Mouse (Mus musculus): ENCODE measurements at regions not wholly inside any gene's neighbourhood (a gene's known extent, or its start where the extent isn't known, plus 50 kb on each side); places are given as distances from the start of the nearest gene placed in this dataset.

DNA sequence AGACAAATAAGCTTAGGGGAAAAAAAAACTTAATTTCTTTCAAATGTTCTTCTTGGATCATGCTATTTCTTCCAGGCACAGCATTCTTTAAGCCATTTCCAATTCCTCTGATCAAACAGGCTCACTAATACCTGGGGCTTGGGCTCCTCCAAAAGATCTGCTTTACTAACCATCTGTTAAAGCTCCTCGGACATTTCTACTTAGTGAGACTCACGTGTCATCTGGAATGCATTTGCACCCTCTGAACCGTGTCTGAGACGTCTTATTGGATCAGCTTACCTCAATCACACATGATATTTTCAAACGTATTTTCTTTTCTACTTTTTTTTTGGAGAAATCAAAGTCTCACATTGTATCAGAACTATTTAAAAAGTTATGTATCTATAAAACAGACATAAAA is 132.4 kb downstream of the Npr3 start:
- ATAC-seq (replicated peaks; ENCODE audit: poor library complexity): no peak

DNA sequence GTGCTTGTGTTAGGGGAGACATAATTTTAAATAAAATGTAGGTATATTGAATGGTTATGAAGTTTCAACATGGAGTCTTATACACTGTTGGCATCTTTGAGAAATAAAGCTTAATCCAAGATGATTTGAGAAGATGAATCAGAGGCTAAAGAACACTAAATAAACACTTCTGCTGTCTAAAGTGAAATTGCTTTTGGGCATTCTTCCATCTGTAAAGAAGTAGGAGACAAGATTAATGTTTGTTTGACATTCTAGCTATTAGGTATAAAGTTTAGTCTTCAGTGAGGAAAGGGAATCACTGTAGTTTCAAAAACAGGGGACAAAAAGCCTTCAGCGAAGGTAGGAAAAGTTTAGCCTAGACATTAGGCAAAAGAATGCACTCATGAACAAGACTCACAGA is 136.5 kb downstream of the Npr3 start:
- ATAC-seq (replicated peaks; ENCODE audit: poor library complexity): no peak

DNA sequence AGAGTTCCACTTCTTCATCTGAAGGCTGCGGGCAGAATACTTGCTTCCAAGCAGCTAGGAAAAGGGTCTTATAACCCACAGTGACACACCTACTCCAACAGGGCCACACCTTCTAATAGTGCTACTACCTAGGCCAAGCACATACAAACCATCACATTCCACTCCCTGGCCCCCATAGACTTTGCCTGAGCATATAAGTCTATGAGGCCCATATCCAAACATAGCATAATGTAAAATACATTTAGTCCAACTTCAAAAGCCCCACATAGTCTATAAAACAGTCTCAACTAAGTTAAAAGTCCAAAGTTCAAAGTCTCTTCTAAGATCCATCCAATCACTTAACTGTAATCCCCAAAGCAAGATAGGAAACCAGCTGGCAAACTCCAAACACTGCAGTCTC is 149.1 kb downstream of the Npr3 start:
- ATAC-seq (replicated peaks; ENCODE audit: poor library complexity): no peak

DNA sequence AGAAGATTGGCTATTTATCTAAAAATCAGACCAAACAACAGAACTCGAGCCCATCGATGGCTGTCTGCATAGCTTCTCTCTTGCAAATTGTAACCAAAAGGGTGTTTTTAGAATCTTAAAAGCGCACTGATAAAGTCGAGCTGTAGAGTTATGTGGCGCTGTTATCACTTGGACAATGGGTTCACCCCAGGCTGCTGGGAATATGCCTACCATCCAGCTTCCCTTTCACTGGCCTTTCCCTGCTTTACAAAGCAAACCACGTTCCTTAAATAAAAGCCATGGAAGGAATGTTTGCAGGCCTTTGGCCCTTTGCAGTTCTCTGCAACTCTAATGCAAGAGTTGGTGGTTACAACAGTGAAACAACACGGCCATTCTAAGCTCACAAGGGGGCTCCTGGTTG is 150.3 kb downstream of the Npr3 start:
- ATAC-seq (replicated peaks; ENCODE audit: poor library complexity): no peak

DNA sequence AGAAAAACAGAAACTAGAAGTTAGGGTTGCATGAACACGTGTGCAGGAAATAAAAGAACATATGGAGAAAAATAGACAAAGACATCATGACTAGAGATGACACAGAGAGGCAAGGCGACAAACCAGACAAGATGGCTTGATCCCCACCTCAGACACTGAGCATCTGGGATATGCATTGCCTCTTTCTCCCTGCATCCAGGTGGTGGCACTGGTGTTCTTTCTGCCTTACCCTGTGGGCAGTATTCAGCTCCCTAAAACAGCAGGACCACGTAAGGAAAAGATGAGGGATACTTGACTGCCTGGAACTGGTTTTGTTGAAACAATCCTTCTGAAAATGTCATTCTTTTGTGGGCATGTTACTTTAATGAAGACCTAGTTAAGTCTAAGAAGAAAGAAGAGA is 153.9 kb downstream of the Npr3 start:
- no peak for ATAC-seq (replicated peaks; ENCODE audit: poor library complexity)

DNA sequence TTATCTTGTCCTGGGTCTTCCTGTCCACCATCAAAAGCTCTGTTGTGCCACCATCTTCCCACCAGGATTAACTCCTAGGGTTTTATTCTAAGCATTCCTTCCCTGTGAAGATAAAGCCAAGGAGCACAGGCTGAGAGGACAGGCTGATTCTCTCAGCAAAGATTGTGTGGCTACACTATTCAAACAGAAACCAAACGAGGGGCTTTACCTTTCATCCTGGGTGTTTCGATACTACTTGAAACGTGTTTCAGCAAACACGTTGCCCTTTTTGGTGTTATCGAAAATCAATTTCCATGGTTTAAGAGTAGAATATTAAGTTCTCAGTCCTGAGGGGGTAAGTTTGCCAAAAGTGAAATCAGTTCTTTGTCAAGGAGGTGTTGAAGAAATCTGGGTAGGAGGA is 156.2 kb downstream of the Npr3 start:
- ATAC-seq (replicated peaks; ENCODE audit: poor library complexity): no peak

DNA sequence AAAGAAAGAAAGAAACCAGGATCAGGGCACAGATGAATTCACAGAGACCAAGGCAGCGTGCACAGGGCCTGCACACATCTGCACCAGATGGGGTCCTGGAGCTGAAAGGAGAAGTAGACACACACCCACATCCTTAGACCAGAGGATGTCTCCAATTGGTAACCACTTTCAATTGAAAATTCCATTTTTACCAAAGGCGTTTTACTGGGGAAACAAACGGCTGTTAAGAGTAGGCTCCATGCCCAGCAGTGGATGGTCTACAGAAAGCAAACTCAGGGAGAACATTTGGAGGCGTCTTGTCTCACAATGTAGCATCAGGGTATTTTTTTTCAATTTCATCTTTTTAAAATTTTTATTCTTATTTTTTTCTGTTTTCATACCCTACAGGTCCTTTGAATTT is 157.6 kb downstream of the Npr3 start:
- no peak for ATAC-seq (replicated peaks; ENCODE audit: poor library complexity)

DNA sequence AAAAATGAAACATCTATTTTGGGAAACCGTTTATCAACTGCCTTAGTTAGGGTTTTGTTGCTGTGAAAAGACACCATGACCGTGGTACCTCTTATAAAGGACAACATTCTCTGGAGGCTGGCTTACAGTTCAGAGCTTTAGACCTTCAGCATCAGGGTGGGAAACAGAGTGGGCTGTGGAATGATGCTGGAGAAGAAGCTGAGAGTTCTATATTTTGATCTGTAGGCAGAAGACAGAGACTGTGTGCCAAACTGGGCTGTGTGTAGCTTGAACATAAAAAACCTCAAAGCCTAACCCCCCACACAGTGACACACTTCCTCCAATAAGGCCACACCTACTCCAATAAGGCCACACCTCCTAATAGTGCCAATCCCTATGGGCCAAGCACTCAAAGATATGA is 158.8 kb downstream of the Npr3 start:
- no peak for ATAC-seq (replicated peaks; ENCODE audit: poor library complexity)

DNA sequence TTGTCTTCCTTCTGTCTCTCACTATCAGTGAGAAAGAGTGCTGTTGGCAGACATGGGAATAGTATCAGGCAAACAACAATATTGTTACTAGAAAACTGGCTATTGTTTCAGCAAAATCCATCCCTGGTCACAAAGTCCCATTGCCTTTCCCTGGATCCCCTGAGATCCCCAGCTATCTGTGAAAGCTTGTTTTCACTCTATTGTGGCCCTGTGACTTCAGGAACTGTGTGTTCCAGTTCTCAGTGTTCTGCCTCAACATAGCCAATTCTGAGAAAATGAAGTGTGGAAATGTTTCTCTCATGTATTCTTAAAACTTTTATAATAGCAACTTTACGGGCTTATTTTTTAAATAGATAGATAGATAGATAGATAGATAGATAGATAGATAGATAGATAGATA is 160.3 kb downstream of the Npr3 start:
- ATAC-seq (replicated peaks; ENCODE audit: poor library complexity): no peak

DNA sequence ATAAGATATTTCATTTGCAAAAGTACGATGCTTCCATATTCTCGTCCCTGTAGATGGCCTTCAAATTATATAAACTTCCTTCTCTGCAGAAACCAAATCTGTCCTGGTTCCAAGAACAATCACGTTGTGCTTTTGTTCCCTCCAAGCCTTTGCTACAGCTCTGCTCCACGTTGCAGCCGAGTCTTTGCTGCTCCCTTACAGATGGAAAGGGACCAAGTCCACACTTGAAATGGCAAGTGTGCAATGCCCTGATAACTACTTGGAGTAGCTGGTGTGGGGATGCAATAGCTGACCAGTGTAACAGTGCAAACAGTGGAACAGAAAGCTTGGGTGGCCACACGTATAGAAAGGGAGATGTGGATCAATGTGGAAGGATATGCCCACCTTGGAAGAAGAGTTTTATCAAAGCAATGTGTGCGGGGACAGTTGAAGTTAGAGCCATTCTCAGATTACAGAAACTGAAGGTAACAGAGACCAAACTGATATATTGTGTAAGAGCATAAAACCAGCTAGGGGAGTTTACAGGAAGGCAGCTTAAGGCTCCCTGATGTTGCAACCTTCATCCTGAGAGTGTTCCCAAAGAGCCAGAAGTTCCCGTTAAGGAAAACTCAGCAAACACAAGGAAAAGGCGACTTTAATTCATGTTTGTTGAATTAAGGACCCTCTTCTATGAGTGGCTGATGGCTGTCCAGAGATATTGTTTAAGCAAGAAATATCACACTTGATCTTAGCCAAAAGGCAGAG is 161.3 kb downstream of the Npr3 start:
- no peak for ATAC-seq (replicated peaks; ENCODE audit: poor library complexity)

DNA sequence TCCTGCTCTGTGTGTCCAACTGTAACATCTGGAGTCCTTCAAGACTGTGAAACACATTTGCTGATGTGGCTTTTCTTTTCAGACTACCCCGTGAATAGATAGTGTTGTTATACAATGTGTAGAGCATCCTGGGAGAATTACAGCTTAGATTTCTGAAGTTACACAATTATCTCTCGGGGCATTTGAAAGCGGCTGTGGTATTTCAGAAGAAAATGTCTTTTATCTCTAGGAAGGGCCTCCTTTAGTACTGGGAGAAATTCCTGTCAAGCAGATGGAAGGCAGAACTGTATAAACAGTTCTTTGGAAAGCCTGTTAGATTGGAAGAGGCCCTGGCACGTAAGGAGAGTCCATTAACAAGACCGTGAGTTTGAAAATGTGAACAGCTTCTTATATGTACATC is 162.2 kb downstream of the Npr3 start:
- ATAC-seq (replicated peaks; ENCODE audit: poor library complexity): no peak

DNA sequence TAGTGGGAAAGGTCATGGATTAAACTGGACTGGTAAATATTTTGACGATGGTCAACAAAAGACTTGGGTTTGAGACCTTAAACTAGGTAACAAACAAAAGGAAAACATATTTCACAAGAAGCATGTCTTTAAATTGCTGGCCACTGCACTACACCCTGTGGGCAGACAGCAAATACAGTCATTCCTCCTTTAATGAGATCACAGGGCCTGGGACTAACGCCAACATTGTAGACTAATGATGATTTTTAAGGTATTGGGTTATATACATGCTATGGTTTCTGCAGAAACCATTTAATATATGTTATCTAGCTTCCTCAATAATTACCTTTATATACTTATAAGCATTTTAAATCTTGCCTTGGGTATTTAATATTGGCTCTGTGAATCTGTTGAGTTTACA is 162.8 kb downstream of the Npr3 start:
- ATAC-seq (replicated peaks; ENCODE audit: poor library complexity): no peak

DNA sequence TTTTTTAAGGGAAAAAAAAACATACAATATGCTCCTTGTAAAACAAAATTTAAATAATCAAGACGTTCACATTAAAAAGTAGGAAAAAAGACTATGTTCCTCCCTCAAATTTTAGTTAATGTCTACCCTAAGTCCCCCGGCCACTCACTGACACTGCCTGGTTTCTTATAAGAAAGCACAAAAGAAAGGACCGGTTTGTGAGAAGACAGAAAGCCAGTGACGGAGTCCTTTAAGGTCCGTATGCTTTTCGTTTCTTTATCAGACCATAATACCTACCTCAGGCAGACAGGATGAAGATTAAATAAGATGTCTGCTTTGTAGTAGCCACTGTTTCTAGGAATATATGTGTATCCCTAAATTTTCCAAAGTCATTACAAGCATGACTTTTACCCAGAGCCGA is 164.3 kb downstream of the Npr3 start:
- ATAC-seq (replicated peaks; ENCODE audit: poor library complexity): no peak

DNA sequence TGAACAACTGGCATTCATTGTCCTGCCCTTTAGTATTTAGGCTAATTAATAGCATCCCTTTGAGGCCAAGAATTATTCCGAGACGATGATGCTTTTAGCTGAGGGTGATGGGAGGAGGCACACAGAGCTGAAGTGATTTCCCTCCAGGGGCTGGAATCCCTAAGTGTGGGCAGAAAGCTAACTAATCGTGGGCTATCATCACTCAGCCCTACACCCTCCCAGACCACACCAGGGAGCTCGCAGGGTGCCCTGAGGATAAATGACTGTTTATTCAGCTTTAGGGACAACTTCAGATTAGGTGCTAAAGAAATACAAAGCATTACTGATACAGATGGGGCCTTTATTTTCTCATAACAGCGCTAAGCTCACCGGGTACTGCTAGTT is 164.7 kb downstream of the Npr3 start:
- no peak for ATAC-seq (replicated peaks; ENCODE audit: poor library complexity)

DNA sequence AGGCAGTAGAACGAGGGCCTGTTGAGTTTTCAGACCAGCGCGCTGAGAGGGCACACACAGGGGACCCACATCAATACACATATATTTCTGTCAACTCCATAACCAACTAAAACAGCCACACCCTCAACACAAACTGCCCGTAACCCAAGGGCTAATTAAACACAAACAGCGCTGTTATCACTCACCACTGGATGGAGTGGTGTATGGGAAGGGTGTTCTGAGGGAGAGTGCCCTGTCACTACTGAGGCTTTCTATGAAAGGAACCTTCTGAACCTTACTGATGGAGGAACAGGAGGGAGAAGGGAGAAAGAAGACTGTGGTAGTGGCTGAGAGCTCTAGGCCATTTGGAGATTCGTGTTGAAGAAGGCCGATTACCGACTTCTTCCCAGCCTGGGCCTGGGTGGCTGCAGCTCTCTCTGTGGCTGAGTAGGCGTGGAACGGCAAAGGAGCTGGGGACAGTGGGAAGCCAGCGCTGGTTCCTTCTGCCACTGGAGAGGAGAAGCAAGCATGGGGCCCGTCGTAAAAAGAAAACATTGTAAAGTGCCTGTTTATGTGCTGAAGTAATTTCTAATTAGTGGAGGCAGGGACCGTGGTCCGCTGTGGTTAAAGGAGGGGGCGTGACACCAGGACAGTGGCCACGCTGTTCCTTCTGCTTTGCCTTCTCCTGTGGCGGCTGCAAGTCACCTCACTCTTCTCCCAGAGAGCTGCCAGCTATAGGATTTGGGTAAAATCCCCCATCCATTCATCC is 165.3 kb downstream of the Npr3 start:
- ATAC-seq (replicated peaks; ENCODE audit: poor library complexity): no peak

DNA sequence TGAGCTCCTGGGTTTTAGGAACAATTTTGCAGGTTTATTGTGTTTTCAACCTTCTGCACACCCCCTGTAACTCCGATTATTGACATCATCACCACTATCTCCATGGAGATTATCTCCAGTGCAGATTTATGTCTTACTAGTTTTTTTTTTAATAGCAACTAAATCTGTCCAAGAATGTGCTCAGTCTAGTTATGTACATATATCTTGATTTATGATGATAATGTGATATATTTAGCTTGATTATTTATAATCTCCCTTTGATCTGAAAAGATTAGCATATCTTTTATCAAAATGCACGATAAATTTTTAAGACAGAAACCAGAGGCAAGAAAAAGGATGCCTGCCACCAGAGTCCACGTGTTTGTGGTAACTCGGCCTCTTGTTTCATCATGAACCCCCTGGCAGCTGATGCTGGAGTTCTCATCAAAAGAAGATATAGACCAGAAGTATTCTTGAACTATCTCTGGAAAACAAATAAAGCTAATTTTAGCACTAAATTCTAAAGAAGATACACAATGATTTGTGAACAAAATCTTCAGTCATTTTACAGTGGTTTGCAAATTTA is 169.6 kb downstream of the Npr3 start:
- no peak for ATAC-seq (replicated peaks; ENCODE audit: poor library complexity)

DNA sequence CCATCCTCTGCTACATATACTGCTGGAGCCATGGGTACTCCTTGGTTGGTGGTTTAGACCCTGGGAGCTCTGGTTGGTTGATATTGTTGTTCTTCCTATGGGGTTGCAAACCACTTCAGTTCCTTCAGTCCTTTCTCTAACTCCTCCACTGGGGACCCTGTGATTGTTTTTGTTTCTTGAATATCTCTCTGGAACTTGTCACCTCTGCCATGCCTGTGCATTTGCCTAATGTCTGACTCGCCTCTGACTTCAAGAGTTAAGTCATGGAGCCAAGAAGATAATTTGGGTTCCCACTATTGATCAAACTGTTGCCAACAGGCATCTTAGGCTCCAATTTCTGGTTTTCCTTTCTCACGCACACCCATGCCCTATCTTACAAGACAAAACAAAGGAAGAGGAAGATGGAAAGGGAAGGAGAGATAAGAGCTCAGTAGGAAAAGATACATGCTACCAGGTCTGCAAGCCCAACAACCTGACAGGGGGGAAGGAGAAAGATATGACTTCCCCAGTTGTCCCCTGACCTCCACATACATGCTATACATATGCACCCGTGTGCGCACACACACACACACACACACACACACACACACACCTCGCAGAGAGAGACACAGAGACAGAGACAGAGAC is 172.3 kb downstream of the Npr3 start:
- no peak for ATAC-seq (replicated peaks; ENCODE audit: poor library complexity)

DNA sequence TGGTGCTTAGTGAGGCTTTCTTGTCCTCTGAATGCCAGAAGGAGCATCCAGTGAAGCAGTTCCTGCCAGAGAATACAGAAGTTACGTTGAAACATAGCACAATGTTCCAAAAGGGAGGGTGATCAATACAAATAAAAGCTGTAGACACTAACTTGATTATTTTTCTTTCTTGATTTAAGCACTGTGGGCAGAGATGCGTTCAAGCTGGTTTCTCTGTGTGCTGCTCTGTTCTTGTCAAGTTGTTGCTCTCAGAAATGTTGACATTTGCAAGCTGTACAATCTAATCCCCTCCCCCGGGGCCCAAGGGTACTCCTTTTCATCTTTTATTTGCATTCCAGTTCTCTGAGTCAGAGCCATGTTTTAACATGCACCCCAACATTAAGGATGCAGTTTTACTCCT is 177.7 kb downstream of the Npr3 start:
- ATAC-seq (replicated peaks; ENCODE audit: poor library complexity): no peak

DNA sequence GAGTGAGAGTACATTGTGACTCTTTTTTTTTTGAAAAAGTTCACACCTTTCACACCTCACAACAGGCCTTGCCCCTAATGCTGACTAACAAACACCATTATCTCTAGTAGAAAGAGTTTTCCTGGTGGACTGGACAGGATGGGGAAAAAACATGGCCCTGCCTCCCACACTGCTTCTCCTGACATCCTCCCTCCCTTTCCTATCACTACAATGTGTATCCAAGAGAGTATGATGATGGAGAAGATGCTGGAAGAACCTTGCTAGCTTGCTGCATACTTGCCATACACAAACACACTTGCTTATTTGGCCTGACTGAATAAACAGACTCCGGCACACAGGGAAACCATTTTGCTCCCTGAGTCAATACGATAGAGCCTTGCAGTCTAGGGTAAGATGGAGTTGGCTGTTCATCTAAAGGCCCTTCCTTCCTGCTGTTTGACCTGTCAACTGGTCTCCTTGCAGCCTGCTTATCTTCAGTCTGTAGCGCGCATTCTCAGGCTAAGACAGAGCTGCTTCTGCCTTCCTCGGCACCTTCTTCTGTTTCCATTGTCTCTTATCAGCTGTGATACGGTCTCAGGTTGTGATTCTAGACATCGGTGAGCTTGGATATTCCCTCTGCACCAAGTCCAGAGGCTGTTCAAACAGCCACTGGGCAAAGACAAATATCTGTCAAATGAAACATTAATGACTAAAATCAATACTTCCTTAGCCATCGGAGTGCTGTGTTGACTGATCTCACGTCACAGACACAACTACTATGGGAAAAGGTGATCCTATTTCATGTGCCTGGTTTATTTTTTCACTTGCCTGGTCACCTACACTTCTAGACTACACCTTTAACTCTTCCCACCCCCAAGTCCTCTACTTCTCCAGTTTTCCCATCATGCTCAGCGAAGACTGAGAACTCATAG is 181.2 kb downstream of the Npr3 start:
- no peak for ATAC-seq (replicated peaks; ENCODE audit: poor library complexity)

DNA sequence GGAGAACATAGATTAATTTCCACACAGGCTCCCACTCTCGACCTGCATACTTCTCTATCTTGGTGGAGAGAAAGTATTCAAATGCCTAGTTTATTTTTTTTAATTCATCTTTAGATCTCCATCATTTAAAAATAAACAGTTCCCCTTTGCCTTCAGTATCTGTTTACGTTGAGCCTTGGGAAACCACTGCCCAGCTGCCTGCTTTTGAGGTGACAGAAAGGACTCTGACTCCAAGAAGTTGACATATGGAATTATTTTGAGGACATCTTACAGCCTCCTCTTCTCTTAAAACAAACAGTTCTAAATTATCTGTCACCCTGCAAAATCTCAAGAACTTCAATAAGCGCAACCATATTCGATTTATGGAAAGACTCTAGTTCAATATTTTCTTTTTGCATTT is 186.4 kb downstream of the Npr3 start:
- ATAC-seq (replicated peaks; ENCODE audit: poor library complexity): no peak
